Mouse (Mus musculus): Measurements from ENCODE around the gene Dhrs13. TPM values are rescaled to one million over a fixed set of nuclear protein-coding genes. Genes with fewer than 3 reads are reported as not detected.

The Dhrs13 gene
- total RNA-seq (2021) = 1 to 10 TPM in 1 of 2 experiments, under 1 TPM in 1; 0.74 to 1.1 TPM
- long read RNA-seq, experiment 1 = 0 reads
- long read RNA-seq, experiment 2, partial matches to known transcripts = 0 of 2 reads
- long read RNA-seq, experiment 2, other reads (novel, unspliced or antisense) = 0 of 2 reads

- Histone ChIP-seq H3K27ac (peak within 1 kb of the TSS; percentile 74), H3K4me3 (peak within 1 kb of the TSS; percentile 75)
- peak; percentile 94 for DNase-seq
- intact Hi-C loops (cut with DNase I) = no loop called here
- peak; percentile 95; the same call in 1 of the 2 replicates for TF ChIP-seq CTCF (IDR thresholded peaks at IDR 0.05)
Measured at GRCm38 (mm10) chr11:78031947-78032808, at the start of gene Dhrs13. Gene Dhrs13 (plus strand): TSS chr11:78032280.

DNA sequence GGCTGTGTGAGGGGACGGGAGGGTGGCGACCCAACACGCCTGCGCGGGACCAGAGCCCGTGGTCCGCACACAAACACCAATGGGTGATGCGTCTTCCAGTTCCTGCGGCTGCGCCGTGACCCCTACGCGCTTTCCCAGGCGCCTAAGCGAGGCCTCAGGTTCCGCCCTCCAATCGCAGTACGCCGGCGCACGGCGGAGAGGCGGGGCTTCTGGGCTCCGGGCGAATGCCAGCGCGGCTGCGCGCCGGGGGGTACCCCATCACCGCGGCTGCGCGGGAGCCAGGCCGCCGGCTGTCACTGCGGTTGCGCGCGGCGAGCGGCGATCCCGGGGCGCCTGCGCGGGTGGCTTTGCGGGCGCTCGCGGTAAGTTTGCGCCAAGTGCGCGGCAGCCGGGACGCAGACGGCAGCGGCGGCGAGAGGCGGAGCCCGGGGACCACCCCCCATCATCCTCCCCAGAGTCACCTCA is 49.6 kb upstream of the Dhrs13 start, which contains the start of gene Phf12:
Gene Phf12, plus strand, starts transcription at position 314 of the 465 bp plus-strand sequence.
- peak within 1 kb of the TSS; percentile 91 for H3K4me3 ChIP-seq
- TF ChIP-seq CTCF (IDR thresholded peaks at IDR 0.05) = no peak
- peak within 1 kb of the TSS; percentile 97 for H3K27ac ChIP-seq
- intact Hi-C loops (cut with DNase I) = loop anchor here (5.0 kb wide), 1 partner anchor 195 kb away; the partner anchor contains the start of genes Nek8 and Tlcd1
- peak; percentile 100 for DNase-seq

GRCm38 (mm10) chr11:77983191-77983936 is 48.7 kb upstream of the Dhrs13 start:
- intact Hi-C loops (cut with DNase I) = loop anchor here (5.0 kb wide), 1 partner anchor 194 kb away; the partner anchor contains the start of genes Nek8 and Tlcd1
- Histone ChIP-seq H3K4me3 (peak overlapping the region; percentile 91), H3K27ac (peak overlapping the region; percentile 88)
- peak; percentile 62 for DNase-seq
- TF ChIP-seq CTCF (IDR thresholded peaks at IDR 0.05) = no peak

DNA sequence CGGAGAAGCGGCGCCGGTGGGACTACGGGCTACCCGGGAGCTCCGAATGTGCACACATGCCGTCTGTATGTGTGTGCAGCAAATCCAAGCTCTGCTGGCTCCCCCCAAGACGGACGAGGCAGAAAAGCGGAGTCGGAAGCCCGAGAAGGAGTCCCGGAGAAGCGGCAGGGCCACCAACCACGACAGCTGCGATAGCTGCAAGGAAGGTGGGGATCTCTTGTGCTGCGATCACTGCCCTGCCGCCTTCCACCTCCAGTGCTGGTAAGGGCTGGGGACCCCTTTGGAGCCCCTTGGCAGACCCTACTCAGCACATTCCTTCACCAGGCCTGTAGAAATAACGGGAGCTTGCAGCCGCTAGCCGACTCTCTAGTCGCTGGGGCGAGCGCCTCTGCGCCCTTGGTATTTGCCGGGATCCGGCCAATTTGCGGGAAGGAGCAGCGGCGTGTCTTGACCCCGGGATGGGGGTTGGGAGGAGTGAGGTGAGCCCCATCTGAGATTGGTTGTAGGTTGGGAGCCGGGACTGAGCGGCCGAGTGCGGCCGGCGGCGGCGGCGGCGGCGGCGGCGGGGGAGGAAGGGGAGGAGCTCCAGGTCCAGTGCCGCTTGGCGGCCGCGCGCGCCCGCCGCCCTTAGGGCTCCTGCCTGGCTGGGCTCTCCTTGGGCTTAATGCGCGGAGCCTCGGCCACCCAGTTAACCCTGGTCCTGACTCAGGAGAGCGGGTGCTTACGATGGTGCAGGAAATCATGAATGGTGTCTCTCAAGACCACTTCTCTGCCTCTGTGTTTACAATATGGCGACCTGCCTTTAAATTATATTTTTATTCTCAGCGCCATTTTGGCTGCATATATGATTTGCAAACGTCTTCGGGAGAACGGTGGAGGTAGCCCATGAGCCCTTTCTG is 47.9 kb upstream of the Dhrs13 start:
- peak; percentile 17; the same call in 1 of the 2 replicates for TF ChIP-seq CTCF (IDR thresholded peaks at IDR 0.05)
- H3K27ac ChIP-seq = peak overlapping the region; percentile 88
- peak overlapping the region; percentile 91 for H3K4me3 ChIP-seq
- DNase-seq = peak; percentile 77
- intact Hi-C loops (cut with DNase I) = loop anchor here (2.0 to 5.0 kb wide), 2 partner anchors 35 to 193 kb away; partner anchors contain the start of genes Nek8 and Tlcd1

GRCm38 (mm10) chr11:77984836-77985231 is 47.2 kb upstream of the Dhrs13 start:
- Histone ChIP-seq H3K4me3 (peak overlapping the region; percentile 91), H3K27ac (peak overlapping the region; percentile 88)
- DNase-seq = peak; percentile 46
- intact Hi-C loops (cut with DNase I) = loop anchor here (2.0 to 5.0 kb wide), 2 partner anchors 34 to 192 kb away; partner anchors contain the start of genes Nek8 and Tlcd1
- no peak for TF ChIP-seq CTCF (IDR thresholded peaks at IDR 0.05)

DNA sequence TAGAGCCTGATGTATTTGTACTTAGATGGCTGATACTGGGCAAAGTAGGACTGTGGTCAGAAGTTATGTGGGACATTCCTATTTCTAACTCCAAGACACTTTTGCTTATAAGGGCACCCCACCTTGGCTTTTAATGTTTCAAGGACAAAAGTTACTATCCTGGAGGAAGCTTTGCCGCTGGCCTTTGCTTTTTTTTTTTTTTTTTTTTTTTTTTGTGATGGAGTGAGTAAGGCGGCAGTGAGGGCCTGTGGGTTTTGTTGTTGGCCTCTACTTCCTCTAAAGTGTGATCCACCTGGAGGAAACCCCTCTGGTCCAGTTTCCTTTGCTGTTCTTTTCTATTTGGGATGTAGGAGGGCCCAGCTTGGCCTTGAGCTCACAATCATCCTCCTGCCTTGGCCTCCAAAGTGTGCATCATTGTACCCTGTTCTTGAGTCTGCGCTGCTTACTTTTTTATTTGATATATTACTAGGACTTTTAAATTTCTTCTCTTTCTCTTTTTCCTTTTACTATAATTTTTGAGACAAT is 46.5 kb upstream of the Dhrs13 start:
- Histone ChIP-seq H3K27ac (peak overlapping the region; percentile 88), H3K4me3 (peak overlapping the region; percentile 91)
- intact Hi-C loops (cut with DNase I) = loop anchor here (2.0 kb wide), 1 partner anchor 33 kb away; no protein-coding TSS in a partner anchor
- no peak for TF ChIP-seq CTCF (IDR thresholded peaks at IDR 0.05)
- no peak for DNase-seq

GRCm38 (mm10) chr11:77989071-77989690 is 42.9 kb upstream of the Dhrs13 start:
- no peak for DNase-seq
- Histone ChIP-seq H3K4me3 (no peak overlapping the region), H3K27ac (no peak overlapping the region)
- intact Hi-C loops (cut with DNase I) = no loop called here
- TF ChIP-seq CTCF (IDR thresholded peaks at IDR 0.05) = no peak

- intact Hi-C loops (cut with DNase I) = no loop called here
- H3K27ac ChIP-seq = peak overlapping the region; percentile 60
Measured at GRCm38 (mm10) chr11:77995556-77995955, 36.5 kb upstream of the Dhrs13 start.

GRCm38 (mm10) chr11:78006446-78006845 is 25.6 kb upstream of the Dhrs13 start:
- Histone ChIP-seq H3K4me3 (no peak overlapping the region; the same call in 1 of the 2 replicates), H3K27ac (peak overlapping the region; percentile 85)
- no peak for TF ChIP-seq CTCF (IDR thresholded peaks at IDR 0.05)
- DNase-seq = peak; percentile 45
- intact Hi-C loops (cut with DNase I) = no loop called here

More at GRCm38 (mm10) chr11:77995556-77995955, 36.5 kb upstream of the Dhrs13 start:
- H3K4me3 ChIP-seq = no peak overlapping the region
- DNase-seq = no peak
- no peak for TF ChIP-seq CTCF (IDR thresholded peaks at IDR 0.05)

GRCm38 (mm10) chr11:78019676-78020075 is 12.4 kb upstream of the Dhrs13 start:
- Histone ChIP-seq H3K4me3 (no peak overlapping the region), H3K27ac (no peak overlapping the region)
- intact Hi-C loops (cut with DNase I) = loop anchor here (1.0 to 2.0 kb wide), 2 partner anchors 35 to 158 kb away; no protein-coding TSS in a partner anchor
- peak; percentile 95 for TF ChIP-seq CTCF (IDR thresholded peaks at IDR 0.05)
- peak; percentile 74 for DNase-seq

Measured in gastrocnemius, adult 2 months (tissue).